ENCODE assay signal across 13 mouse cellular contexts in the genomic region with DNA sequence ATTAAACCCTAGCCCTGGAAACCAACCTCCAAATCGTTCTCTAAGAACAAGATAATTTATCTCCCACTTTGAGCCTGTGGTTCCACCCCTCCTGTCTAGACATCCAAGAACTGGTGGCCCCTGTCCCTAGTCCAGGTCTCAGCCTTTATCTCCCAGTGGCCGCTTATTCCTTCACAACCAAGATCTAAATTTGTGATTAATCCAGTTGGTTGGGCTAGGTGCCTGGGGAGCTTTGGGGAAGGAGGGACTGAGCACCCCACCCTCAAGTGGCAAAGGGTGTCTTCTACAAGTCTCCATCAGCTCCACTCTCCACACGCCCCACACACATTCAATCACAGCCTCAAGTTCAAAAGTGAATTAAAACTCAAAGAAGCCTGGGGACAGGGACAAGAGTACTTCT. TPM values are rescaled to one million over a fixed set of nuclear protein-coding genes. Genes with fewer than 3 reads are reported as not detected.
DNase-seq lines count a peak whose midpoint lies in the region; ATAC-seq and TF ChIP-seq lines count a peak whose summit lies in the region.
"Had no signal": no experiment of that assay in that cellular context is flagged by ENCODE, and none has a peak within 500 bp of the region (broad histone marks: within the 10 kb centered on the region; RNA-seq: fewer than 3 reads in every experiment).

No protein-coding gene starts in this region.

- no peak for ATAC-seq in forebrain, embryonic 11.5 days (replicated peaks; ENCODE audit: low FRiP score)
- peak; percentile 24 for ATAC-seq in hindbrain, embryonic 15.5 days (ENCODE audit: low FRiP score, low read depth)
- peak; percentile 54 for ATAC-seq in neural tube, embryonic 11.5 days (ENCODE audit: insufficient read depth, low FRiP score, low TSS enrichment)
- no peak for ATAC-seq in megakaryocyte progenitor cell, adult 5-6 weeks (replicated peaks; ENCODE audit: poor library complexity)

- H3K4me1 ChIP-seq in cerebellum, adult 2 months (ENCODE audit: control insufficient read depth, insufficient read depth, low read length): peaks cover 37% of the 10 kb centered on the region
- peaks cover 32% of the 10 kb centered on the region for H3K4me1 ChIP-seq in forebrain, embryonic 11.5 days (replicated peaks; ENCODE audit: control insufficient read depth, insufficient read depth, low read length)
- H3K4me1 ChIP-seq in hindbrain, embryonic 15.5 days (replicated peaks): peaks cover 64% of the 10 kb centered on the region
- peaks cover 20% of the 10 kb centered on the region for H3K4me1 ChIP-seq in neural tube, embryonic 11.5 days (ENCODE audit: control insufficient read depth, insufficient read depth, low read length)
- H3K4me1 ChIP-seq: heart, embryonic 13.5 days; liver, embryonic 15.5 days had no signal

- WGBS in cerebellum, adult 2 months: 37% methylated on average over 3 of the region's 3 CpGs
- WGBS in forebrain, embryonic 11.5 days: 4% methylated on average over 3 of the region's 3 CpGs
- WGBS in hindbrain, embryonic 15.5 days: 7% methylated on average over 3 of the region's 3 CpGs
- 2% methylated on average over 3 of the region's 3 CpGs for WGBS in neural tube, embryonic 11.5 days

- H3K36me3 ChIP-seq in forebrain, embryonic 11.5 days (ENCODE audit: control insufficient read depth, insufficient read depth, low read length): no peaks in the 10 kb centered on the region; the same call in 1 of the 2 replicates
- no peaks in the 10 kb centered on the region for H3K36me3 ChIP-seq in hindbrain, embryonic 15.5 days
- H3K36me3 ChIP-seq in neural tube, embryonic 11.5 days (ENCODE audit: control insufficient read depth, insufficient read depth, low read length): no peaks in the 10 kb centered on the region
- H3K36me3 ChIP-seq: heart, embryonic 13.5 days; liver, embryonic 15.5 days had no signal

- peak overlapping the region; percentile 95 for H3K9ac ChIP-seq in forebrain, embryonic 11.5 days (ENCODE audit: low read length)
- peak overlapping the region; percentile 64 for H3K9ac ChIP-seq in hindbrain, embryonic 15.5 days
- peak overlapping the region; percentile 88 for H3K9ac ChIP-seq in neural tube, embryonic 11.5 days (ENCODE audit: low read length)
- H3K9ac ChIP-seq: heart, embryonic 13.5 days; liver, embryonic 15.5 days had no signal

- no peaks in the 10 kb centered on the region for H3K27me3 ChIP-seq in cerebellum, adult 2 months (ENCODE audit: control insufficient read depth, insufficient read depth, low read length)
- H3K27me3 ChIP-seq in forebrain, embryonic 11.5 days (ENCODE audit: control insufficient read depth, insufficient read depth, low read length): peaks cover 25% of the 10 kb centered on the region
- no peaks in the 10 kb centered on the region for H3K27me3 ChIP-seq in hindbrain, embryonic 15.5 days
- peaks cover 89% of the 10 kb centered on the region for H3K27me3 ChIP-seq in neural tube, embryonic 11.5 days (ENCODE audit: control insufficient read depth, insufficient read depth, low read length)

- H3K4me3 ChIP-seq in cerebellum, adult 2 months (replicated peaks; ENCODE audit: insufficient read depth, low read depth, low read length): peak overlapping the region; percentile 92
- peak overlapping the region; percentile 63 for H3K4me3 ChIP-seq in forebrain, embryonic 11.5 days (ENCODE audit: low read depth, low read length)
- H3K4me3 ChIP-seq in hindbrain, embryonic 15.5 days: peak overlapping the region; percentile 53
- peak overlapping the region; percentile 59 for H3K4me3 ChIP-seq in neural tube, embryonic 11.5 days (ENCODE audit: low read depth, low read length)
- H3K4me3 ChIP-seq: heart, embryonic 13.5 days; liver, embryonic 15.5 days had no signal

- H3K27ac ChIP-seq in cerebellum, adult 2 months (ENCODE audit: insufficient read depth, low read length): peak overlapping the region; percentile 94
- H3K27ac ChIP-seq in forebrain, embryonic 11.5 days (ENCODE audit: low read depth, low read length): peak overlapping the region; percentile 99
- peak overlapping the region; percentile 96 for H3K27ac ChIP-seq in hindbrain, embryonic 15.5 days (replicated peaks)
- H3K27ac ChIP-seq in neural tube, embryonic 11.5 days (ENCODE audit: low read depth, low read length): peak overlapping the region; percentile 97
- H3K27ac ChIP-seq: heart, embryonic 13.5 days; liver, embryonic 15.5 days; macrophage had no signal

- no peak for TF ChIP-seq CTCF in cerebellum, adult 2 months (IDR thresholded peaks at IDR 0.05; ENCODE audit: borderline replicate concordance, insufficient read depth, low read depth, low read length)

- peak overlapping the region; percentile 79 for H3K4me2 ChIP-seq in forebrain, embryonic 11.5 days (ENCODE audit: low read depth, low read length, severe bottlenecking)
- H3K4me2 ChIP-seq in hindbrain, embryonic 15.5 days: peak overlapping the region; percentile 91
- H3K4me2 ChIP-seq in neural tube, embryonic 11.5 days (ENCODE audit: low read depth): peak overlapping the region; percentile 73
- H3K4me2 ChIP-seq: heart, embryonic 13.5 days; liver, embryonic 15.5 days had no signal

- no peaks in the 10 kb centered on the region for H3K9me3 ChIP-seq in forebrain, embryonic 11.5 days (ENCODE audit: control insufficient read depth, low read length)
- no peaks in the 10 kb centered on the region for H3K9me3 ChIP-seq in hindbrain, embryonic 15.5 days
- no peaks in the 10 kb centered on the region for H3K9me3 ChIP-seq in neural tube, embryonic 11.5 days (ENCODE audit: control insufficient read depth, low read length)
- H3K9me3 ChIP-seq: heart, embryonic 13.5 days; liver, embryonic 15.5 days had no signal

- no peak for TF ChIP-seq POLR2A in cerebellum, adult 2 months (IDR thresholded peaks at IDR 0.05; ENCODE audit: borderline replicate concordance, insufficient read depth, low read length)

- peak in 1 of 2 experiments; percentile 41 for DNase-seq in cerebellum, adult 2 months
- no peak for DNase-seq in cerebellum, adult 11-12 months
- DNase-seq in forebrain, embryonic 11.5 days (ENCODE audit: low spot score): peak; percentile 78
- no peak for DNase-seq in neural tube, embryonic 11.5 days (ENCODE audit: low spot score)
- DNase-seq in embryo, embryonic 10.5 days (ENCODE audit: low spot score): no peak
- no peak for DNase-seq in kidney, postnatal 4 days

RNA-seq across cellular contexts. Expression of gene Rhbg, which starts 48.0 kb away (rescaled TPM):
- 0.08 and 0.17 TPM in 2 replicates for polyA plus RNA-seq in cerebellum, adult 2 months (2012; rRNA removed)
- polyA plus RNA-seq in forebrain, embryonic 11.5 days (2014; fragmentation: Nextera tagmentation; extraction: Ambion mirVana): 0.36 TPM in 1 of 2 replicates, not detected in the other
- 0.55 and 0.60 TPM in 2 replicates for polyA plus RNA-seq in hindbrain, embryonic 15.5 days (2015; fragmentation: Nextera tagmentation; extraction: Ambion mirVana)
- polyA plus RNA-seq in neural tube, embryonic 11.5 days (2014; fragmentation: Nextera tagmentation; extraction: Ambion mirVana): 0.27 and 1.2 TPM in 2 replicates
- total RNA-seq in megakaryocyte progenitor cell, adult 5-6 weeks (2015): not detected in 2 replicates
- total RNA-seq in megakaryocyte progenitor cell, adult 5-6 weeks (2017): 0.14 TPM in 1 of 2 replicates, not detected in the other
- total RNA-seq: gastrocnemius, adult 18-20 months; neutrophil, adult 5-6 weeks had no signal
- polyA plus RNA-seq: macrophage had no signal

Comparison
In these comparisons a context has a peak if more than half of its experiments do, and no peak if none do; other contexts are left out.
1. ATAC-seq: peak in hindbrain, embryonic 15.5 days (single experiment) and neural tube, embryonic 11.5 days (single experiment); none in forebrain, embryonic 11.5 days (single experiment) and megakaryocyte progenitor cell, adult 5-6 weeks (single experiment).
2. Peak in every context shown above with its lines, with median percentiles within 50 percentile points of each other: H3K27ac ChIP-seq, H3K4me3 ChIP-seq, H3K4me2 ChIP-seq and H3K9ac ChIP-seq.